Mouse (Mus musculus): Measurements from ENCODE around the gene Secisbp2l.

GRCm38 (mm10) chr2:125696219-125696618 lies 86.5 kb downstream of the Secisbp2l start:
- TF ChIP-seq CTCF (IDR thresholded peaks at IDR 0.05; ENCODE audit: borderline replicate concordance, insufficient read depth, low read length): no peak
- no peak for TF ChIP-seq POLR2A (IDR thresholded peaks at IDR 0.05; ENCODE audit: low read depth, low read length)
